Mouse (Mus musculus) forebrain, postnatal 0 days (tissue): ENCODE measurements around the gene Pcx. TPM values are rescaled to one million over a fixed set of nuclear protein-coding genes. Genes with fewer than 3 reads are reported as not detected.

ENCODE experiments used
- ATAC-seq: fragments of 200-750 bp; cut with Nextera tagmentation; 2 replicates; pipeline ENCODE4 v1.8.0; 2017; ENCODE audit warnings: mild to moderate bottlenecking, moderate library complexity
- DNase-seq: peaks from one replicate; pipeline ENCODE4 v3.0.0-alpha.2; 2015
- H3K27ac ChIP-seq: fragments of 300-500 bp; sonication (generic); 2 replicates; pipeline ENCODE4 v1.5.1; 2014; ENCODE audit warnings: low read depth, mild to moderate bottlenecking, antibody characterized with exemption, low read length, moderate library complexity, mixed read lengths
- H3K27me3 ChIP-seq: fragments of 300-500 bp; sonication (generic); 2 replicates; pipeline ENCODE4 v1.6.1; 2014; ENCODE audit warnings: mild to moderate bottlenecking, low read length, mixed read lengths; ENCODE audit not compliant: insufficient read depth
- H3K36me3 ChIP-seq: fragments of 300-500 bp; sonication (generic); 2 replicates; pipeline ENCODE4 v1.6.1; 2014; ENCODE audit warnings: mild to moderate bottlenecking, moderate library complexity; ENCODE audit not compliant: insufficient read depth
- H3K4me1 ChIP-seq: fragments of 300-500 bp; sonication (generic); 2 replicates; pipeline ENCODE4 v1.6.1; 2014; ENCODE audit warnings: antibody characterized with exemption; ENCODE audit not compliant: insufficient read depth
- H3K4me2 ChIP-seq: fragments of 300-500 bp; sonication (generic); 2 replicates; pipeline ENCODE4 v1.6.1; 2014; ENCODE audit warnings: low read depth, mild to moderate bottlenecking, moderate library complexity
- H3K4me3 ChIP-seq: fragments of 300-500 bp; sonication (generic); 2 replicates; pipeline ENCODE4 v1.5.1; 2014; ENCODE audit warnings: low read depth, low read length, mixed read lengths
- H3K9ac ChIP-seq: fragments of 300-500 bp; sonication (generic); 2 replicates; pipeline ENCODE4 v1.6.1; 2014; ENCODE audit warnings: mild to moderate bottlenecking
- H3K9me3 ChIP-seq: fragments of 300-500 bp; sonication (generic); 2 replicates; pipeline ENCODE4 v1.6.1; 2016; ENCODE audit warnings: low read length
- CTCF ChIP-seq: sonication (generic); IDR thresholded peaks from 2 replicates; pipeline ENCODE4 v1.5.1; 2016; ENCODE audit warnings: antibody characterized with exemption, control low read depth, low read depth
- WGBS: fragments of 180-500 bp; shearing (Covaris S2); extraction: QIAGEN DNeasy Blood & Tissue Kit; methylation state at CpG from one replicate; pipeline ENCODE4 v1.1.7; 2014; 5-methylcytosine and 5-hydroxymethylcytosine counted together
- microRNA-seq, 2 experiments: library from miRNA; unstranded; fragments of <30 nt; microRNA quantifications; one replicate each; pipeline ENCODE4; 2016
- polyA plus RNA-seq: library from polyadenylated mRNA; unstranded; fragments of >200 nt; fragmentation: Nextera tagmentation; extraction: Ambion mirVana; gene quantifications from 2 replicates; pipeline ENCODE4 v1.2.1, GENCODE M21; 2015
- total RNA-seq: library from RNA; depleted of rRNA; stranded (reverse); fragments of >200 nt; gene quantifications from 2 replicates; pipeline ENCODE4 v1.2.3, GENCODE M21; 2014; rRNA removed

Pcx gene
- total and polyA plus RNA-seq, 2 experiments from 2014 or later = 34.5 to 40.7 TPM

DNA sequence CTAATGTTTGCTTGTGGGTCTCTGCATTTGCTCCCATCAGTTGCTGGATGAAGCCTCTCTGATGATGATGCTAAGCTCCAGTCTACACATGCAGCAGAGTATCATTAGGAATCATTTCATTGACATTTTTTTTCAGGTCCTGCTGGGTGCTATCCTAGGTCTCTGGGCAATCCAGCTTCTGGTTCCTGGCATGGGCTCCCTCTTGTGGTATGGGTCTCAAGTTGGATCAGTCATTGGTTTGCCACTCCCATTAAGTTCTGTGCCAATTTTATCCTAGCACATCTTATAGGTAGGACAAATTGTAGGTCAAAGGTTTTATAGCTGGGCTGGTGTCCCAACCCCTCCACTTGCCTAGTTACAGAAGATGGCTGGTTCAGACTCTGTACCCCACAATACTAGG lies 156.5 kb downstream of the Pcx start:
- DNase-seq (no peak), ATAC-seq (no peak)
- H3K9ac ChIP-seq = no peak overlapping the region
- no peaks in the 10 kb centered on the region for H3K4me1 ChIP-seq
- no peak overlapping the region for H3K4me3 ChIP-seq
- no peaks in the 10 kb centered on the region for H3K36me3 ChIP-seq
- H3K4me2 ChIP-seq = no peak overlapping the region
- no peak overlapping the region for H3K27ac ChIP-seq
- peak; percentile 23 for TF ChIP-seq CTCF
- no peaks in the 10 kb centered on the region for H3K27me3 ChIP-seq
- no peaks in the 10 kb centered on the region for H3K9me3 ChIP-seq

DNA sequence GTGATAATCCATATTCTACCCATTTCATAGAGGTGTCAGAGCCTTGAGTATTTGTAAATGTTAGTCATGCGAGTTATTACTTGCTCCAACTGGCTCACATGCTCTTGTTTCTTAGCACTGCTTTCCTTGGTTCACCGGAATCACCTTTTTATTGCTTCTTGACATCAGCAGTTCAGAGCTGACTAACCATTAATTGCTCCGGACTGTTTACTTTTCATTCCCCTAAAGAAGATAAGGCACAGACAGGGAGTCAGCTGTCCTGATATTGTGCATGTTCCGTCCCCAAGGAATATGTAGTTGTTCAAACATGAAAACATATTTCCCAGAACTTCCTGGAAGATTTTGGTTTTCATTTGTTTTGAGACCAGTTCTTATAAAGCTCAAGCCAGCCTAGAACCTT lies 160.5 kb downstream of the Pcx start:
- H3K4me3 ChIP-seq = no peak overlapping the region
- H3K9me3 ChIP-seq = no peaks in the 10 kb centered on the region
- 91% methylated on average over 4 of the region's 4 CpGs for WGBS
- no peak for DNase-seq
- H3K27ac ChIP-seq = no peak overlapping the region
- no peak for ATAC-seq
- no peak overlapping the region for H3K4me2 ChIP-seq
- H3K9ac ChIP-seq = no peak overlapping the region
- TF ChIP-seq CTCF = no peak
- H3K36me3 ChIP-seq = no peaks in the 10 kb centered on the region
- H3K4me1 ChIP-seq = no peaks in the 10 kb centered on the region
- H3K27me3 ChIP-seq = no peaks in the 10 kb centered on the region

Small RNAs within 50 kb of the gene (microRNA-seq; reads per million reads assigned to microRNA genes)
- gene Mir6986 = 0.39 to 0.85 reads per million in 2 experiments

Other genes starting within 250 kb of the Pcx start
- gene Ssh3, start 241.3 kb upstream of the Pcx start, total RNA-seq = 35.9 and 41.5 TPM in 2 replicates
- 6.4 and 9.1 TPM in 2 replicates for gene Ssh3, start 241.3 kb upstream of the Pcx start, polyA plus RNA-seq
- 76.6 and 87.3 TPM in 2 replicates for gene Ankrd13d, start 227.3 kb upstream of the Pcx start, total RNA-seq
- 48.7 and 55.2 TPM in 2 replicates for gene Ankrd13d, start 227.3 kb upstream of the Pcx start, polyA plus RNA-seq
- 129 and 136 TPM in 2 replicates for gene Grk2, start 204.2 kb upstream of the Pcx start, total RNA-seq
- gene Grk2, start 204.2 kb upstream of the Pcx start, polyA plus RNA-seq = 23.6 and 24.6 TPM in 2 replicates
- gene Kdm2a, start 112.2 kb upstream of the Pcx start, total RNA-seq = 55.0 and 71.7 TPM in 2 replicates
- gene Kdm2a, start 112.2 kb upstream of the Pcx start, polyA plus RNA-seq = 13.1 and 19.5 TPM in 2 replicates
- gene Rhod, start 71.0 kb upstream of the Pcx start, total RNA-seq = 3.6 and 5.2 TPM in 2 replicates
- gene Rhod, start 71.0 kb upstream of the Pcx start, polyA plus RNA-seq = 4.3 and 4.7 TPM in 2 replicates
- gene Syt12, start 33.0 kb upstream of the Pcx start, total RNA-seq = 8.2 and 13.0 TPM in 2 replicates
- 2.9 and 3.3 TPM in 2 replicates for gene Syt12, start 33.0 kb upstream of the Pcx start, polyA plus RNA-seq
- not detected in 2 replicates for gene 2010003K11Rik, start 11.9 kb upstream of the Pcx start, total RNA-seq
- gene 2010003K11Rik, start 11.9 kb upstream of the Pcx start, polyA plus RNA-seq = 0.13 TPM in 1 of 2 replicates, not detected in the other
- 112 and 127 TPM in 2 replicates for gene Lrfn4, start 105.2 kb downstream of the Pcx start, total RNA-seq
- gene Lrfn4, start 105.2 kb downstream of the Pcx start, polyA plus RNA-seq = 17.1 and 17.2 TPM in 2 replicates
- 51.9 and 65.1 TPM in 2 replicates for gene Rce1, start 115.2 kb downstream of the Pcx start, total RNA-seq
- gene Rce1, start 115.2 kb downstream of the Pcx start, polyA plus RNA-seq = 47.5 and 52.4 TPM in 2 replicates
- gene Gm960, start 188.2 kb downstream of the Pcx start, total RNA-seq = 4.5 and 7.4 TPM in 2 replicates
- gene Gm960, start 188.2 kb downstream of the Pcx start, polyA plus RNA-seq = 4.9 and 7.3 TPM in 2 replicates
- gene Sptbn2, start 200.7 kb downstream of the Pcx start, total RNA-seq = 169 and 196 TPM in 2 replicates
- gene Sptbn2, start 200.7 kb downstream of the Pcx start, polyA plus RNA-seq = 24.3 and 25.4 TPM in 2 replicates
- 84.8 and 90.6 TPM in 2 replicates for gene Rbm4b, start 246.0 kb downstream of the Pcx start, total RNA-seq
- 79.8 and 88.7 TPM in 2 replicates for gene Rbm4b, start 246.0 kb downstream of the Pcx start, polyA plus RNA-seq